Mouse (Mus musculus) stomach, postnatal 0 days (tissue): Measurements from ENCODE around the gene Xaf1.

Experiments
- CTCF ChIP-seq: IDR thresholded peaks from 2 replicates; pipeline ENCODE4 v1.5.1; 2016; ENCODE audit warnings: antibody characterized with exemption, low read depth, mild to moderate bottlenecking, moderate library complexity
- EP300 ChIP-seq: optimal IDR thresholded peaks from 2 replicates; pipeline ENCODE3; 2016; ENCODE audit warnings: antibody characterized with exemption

DNA sequence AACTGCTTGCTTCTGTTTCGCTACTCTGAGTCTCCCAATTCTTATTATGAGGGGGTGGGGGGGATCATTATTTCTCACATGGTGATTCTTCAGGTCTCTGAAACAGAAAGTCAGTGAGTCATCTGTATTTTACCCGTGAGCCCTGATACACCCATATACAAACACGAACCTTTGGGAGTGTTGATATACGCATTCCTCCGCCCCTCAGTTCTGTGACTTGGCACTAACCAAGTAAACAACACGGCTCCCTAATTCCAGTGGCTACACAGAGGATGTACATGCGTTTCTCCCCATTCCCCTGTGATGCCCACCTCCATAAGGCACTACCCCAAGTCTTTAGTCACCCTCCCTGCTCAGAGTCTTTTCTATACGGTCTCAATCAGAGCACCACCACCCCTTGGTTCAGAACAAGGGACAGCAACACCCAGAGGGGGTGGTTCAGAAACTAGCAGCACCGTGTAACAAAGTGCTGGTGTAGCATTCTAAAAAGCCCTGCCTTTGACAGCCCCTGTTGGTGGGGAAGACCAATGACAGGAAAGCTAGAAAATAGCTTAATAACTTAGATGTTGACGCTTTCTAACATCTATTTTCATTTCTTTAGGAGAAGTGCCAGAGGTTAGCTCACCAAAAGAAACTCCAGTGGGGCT lies 10.0 kb downstream of the Xaf1 start:
- TF ChIP-seq CTCF (no peak), EP300 (no peak)
